Mouse (Mus musculus) MEL (cell line): ENCODE results near the gene Atpaf2. TPM values are rescaled to one million over a fixed set of nuclear protein-coding genes. Genes with fewer than 3 reads are reported as not detected.

Source experiments
- DNase-seq: peaks from one replicate; pipeline ENCODE4 v3.0.0; 2011; ENCODE audit warnings: low read depth, low spot score
- H3K27ac ChIP-seq: 2 replicates; pipeline ENCODE4 v1.5.1; 2012; ENCODE audit warnings: low read depth, mild to moderate bottlenecking, control low read depth, low read length, moderate library complexity; ENCODE audit not compliant: control insufficient read depth
- H3K27me3 ChIP-seq, 2 experiments: fragments of 150-350 bp in 1 of 2; sonication (generic) in 1 of 2; 2 replicates each; pipeline ENCODE4 v1.6.1; 2012; ENCODE audit warnings: low read length in 2 of 2, mild to moderate bottlenecking in 2 of 2, improper control_type of control experiment in 1 of 2, moderate library complexity in 1 of 2; ENCODE audit not compliant: insufficient read depth in 2 of 2, control insufficient read depth in 1 of 2
- H3K36me3 ChIP-seq, 2 experiments: 2 replicates each; pipeline ENCODE4 v1.6.1; 2012 to 2014; ENCODE audit warnings: low read length in 2 of 2, improper control_type of control experiment in 1 of 2, inconsistent platforms in 1 of 2, mild to moderate bottlenecking in 1 of 2; ENCODE audit not compliant: insufficient read depth in 2 of 2, control insufficient read depth in 1 of 2
- H3K4me1 ChIP-seq, 2 experiments: fragments of 150-350 bp in 1 of 2; sonication (generic) in 1 of 2; 2 replicates each; pipeline ENCODE4 v1.6.1; 2012; ENCODE audit warnings: low read length in 2 of 2, improper control_type of control experiment in 1 of 2, mild to moderate bottlenecking in 1 of 2; ENCODE audit not compliant: insufficient read depth in 2 of 2, control insufficient read depth in 1 of 2
- H3K4me3 ChIP-seq, 2 experiments: fragments of 150-350 bp in 1 of 2; sonication (generic) in 1 of 2; 2 replicates each; pipeline ENCODE4 v1.5.1; 2012; ENCODE audit warnings: low read depth in 2 of 2, low read length in 2 of 2, mild to moderate bottlenecking in 2 of 2, moderate library complexity in 2 of 2, control low read depth in 1 of 2, improper control_type of control experiment in 1 of 2; ENCODE audit not compliant: control insufficient read depth in 1 of 2, insufficient read depth in 1 of 2
- H3K79me2 ChIP-seq: 2 replicates; pipeline ENCODE4 v1.6.1; 2012; ENCODE audit warnings: mild to moderate bottlenecking, low read length, moderate library complexity; ENCODE audit not compliant: control insufficient read depth, poor library complexity, insufficient read depth
- H3K9ac ChIP-seq: 2 replicates; pipeline ENCODE4 v1.6.1; 2012; ENCODE audit warnings: low read depth, mild to moderate bottlenecking, control low read depth, low read length, moderate library complexity; ENCODE audit not compliant: control insufficient read depth, poor library complexity, severe bottlenecking
- H3K9me3 ChIP-seq: fragments of 150-350 bp; sonication (generic); replicated peaks from 2 replicates; pipeline ENCODE4 v1.6.1; 2012; ENCODE audit warnings: mild to moderate bottlenecking, low read length, improper control_type of control experiment, moderate library complexity; ENCODE audit not compliant: insufficient read depth
- CHD1 ChIP-seq: IDR thresholded peaks from 2 replicates; pipeline ENCODE4 v1.6.1; 2012; ENCODE audit warnings: low read depth, mild to moderate bottlenecking, inconsistent platforms, low read length, improper control_type of control experiment
- CHD2 ChIP-seq: IDR thresholded peaks from 2 replicates; pipeline ENCODE4 v1.6.1; 2011; ENCODE audit warnings: low read length, improper control_type of control experiment
- E2F4 ChIP-seq: IDR thresholded peaks from 2 replicates; pipeline ENCODE4 v1.6.1; 2011; ENCODE audit warnings: low read depth, low read length, improper control_type of control experiment, borderline replicate concordance
- ELF1 ChIP-seq: IDR thresholded peaks from 2 replicates; pipeline ENCODE4 v1.6.1; 2014; ENCODE audit warnings: low read depth, mild to moderate bottlenecking, inconsistent platforms, low read length, improper control_type of control experiment, moderate library complexity
- EP300 ChIP-seq, 2 experiments: IDR thresholded peaks; 2 replicates each; pipeline ENCODE4 v1.6.1; 2011; ENCODE audit warnings: improper control_type of control experiment in 2 of 2, low read length in 2 of 2, low read depth in 1 of 2, mild to moderate bottlenecking in 1 of 2
- ETS1 ChIP-seq: IDR thresholded peaks from 2 replicates; pipeline ENCODE4 v1.6.1; 2012; ENCODE audit warnings: low read depth, mild to moderate bottlenecking, inconsistent platforms, low read length, improper control_type of control experiment, moderate library complexity
- GABPA ChIP-seq: IDR thresholded peaks from 2 replicates; pipeline ENCODE4 v1.6.1; 2012; ENCODE audit warnings: low read depth, mild to moderate bottlenecking, inconsistent platforms, low read length, improper control_type of control experiment, moderate library complexity
- HCFC1 ChIP-seq: IDR thresholded peaks from 2 replicates; pipeline ENCODE4 v1.6.1; 2012; ENCODE audit warnings: low read depth, mild to moderate bottlenecking, inconsistent platforms, low read length, improper control_type of control experiment, moderate library complexity
- KAT2A ChIP-seq: conservative IDR thresholded peaks from 2 replicates; pipeline ENCODE4 v1.6.1; 2012; ENCODE audit warnings: low read depth, low read length, improper control_type of control experiment, inconsistent platforms
- MAX ChIP-seq: IDR thresholded peaks from 2 replicates; pipeline ENCODE4 v1.6.1; 2011; ENCODE audit warnings: low read length, improper control_type of control experiment
- MAZ ChIP-seq: IDR thresholded peaks from 2 replicates; pipeline ENCODE4 v1.6.1; 2012; ENCODE audit warnings: low read depth, mild to moderate bottlenecking, inconsistent platforms, low read length, improper control_type of control experiment
- MXI1 ChIP-seq: IDR thresholded peaks from 2 replicates; pipeline ENCODE4 v1.6.1; 2011; ENCODE audit warnings: mild to moderate bottlenecking, low read depth, low read length, improper control_type of control experiment
- MYB ChIP-seq: IDR thresholded peaks from 2 replicates; pipeline ENCODE4 v1.6.1; 2011; ENCODE audit warnings: mild to moderate bottlenecking, low read depth, low read length, improper control_type of control experiment
- MYC ChIP-seq: IDR thresholded peaks from 2 replicates; pipeline ENCODE4 v1.6.1; 2011; ENCODE audit warnings: low read depth, mild to moderate bottlenecking, low read length, improper control_type of control experiment, moderate library complexity
- NRF1 ChIP-seq: IDR thresholded peaks from 2 replicates; pipeline ENCODE4 v1.6.1; 2014; ENCODE audit warnings: low read depth, mild to moderate bottlenecking, inconsistent platforms, low read length, improper control_type of control experiment, moderate library complexity; ENCODE audit not compliant: poor library complexity, insufficient read depth, severe bottlenecking
- POLR2A ChIP-seq, 2 experiments: IDR thresholded peaks; 2 replicates each; pipeline ENCODE4 v1.6.1; 2011 to 2012; ENCODE audit warnings: low read length in 2 of 2, mild to moderate bottlenecking in 2 of 2, control low read depth in 1 of 2, improper control_type of control experiment in 1 of 2, low read depth in 1 of 2, moderate library complexity in 1 of 2; ENCODE audit not compliant: control insufficient read depth in 1 of 2, insufficient read depth in 1 of 2, poor library complexity in 1 of 2
- POLR2AphosphoS5 ChIP-seq: IDR thresholded peaks from 2 replicates; pipeline ENCODE4 v1.6.1; 2012; ENCODE audit warnings: low read depth, borderline replicate concordance, mild to moderate bottlenecking, inconsistent platforms, low read length, moderate library complexity, mixed read lengths
- SIN3A ChIP-seq: IDR thresholded peaks from 2 replicates; pipeline ENCODE4 v1.6.1; 2012; ENCODE audit warnings: low read length, improper control_type of control experiment, inconsistent platforms
- SMC3 ChIP-seq: IDR thresholded peaks from 2 replicates; pipeline ENCODE4 v1.6.1; 2011; ENCODE audit warnings: low read depth, low read length, improper control_type of control experiment
- TAL1 ChIP-seq: IDR thresholded peaks from 2 replicates; pipeline ENCODE4 v1.6.1; 2012; ENCODE audit warnings: mild to moderate bottlenecking, inconsistent platforms, low read length, moderate library complexity, mixed read lengths
- TBP ChIP-seq: IDR thresholded peaks from 2 replicates; pipeline ENCODE4 v1.8.0; 2011; ENCODE audit warnings: low read depth, low read length, improper control_type of control experiment
- UBTF ChIP-seq: IDR thresholded peaks from 2 replicates; pipeline ENCODE4 v1.6.1; 2012; ENCODE audit warnings: low read depth, mild to moderate bottlenecking, inconsistent platforms, low read length, improper control_type of control experiment, moderate library complexity, borderline replicate concordance; ENCODE audit not compliant: insufficient read depth
- USF2 ChIP-seq, 2 experiments: IDR thresholded peaks; 2 replicates each; pipeline ENCODE4 v1.6.1; 2011 to 2012; ENCODE audit warnings: improper control_type of control experiment in 2 of 2, low read length in 2 of 2, borderline replicate concordance in 1 of 2, inconsistent platforms in 1 of 2, low read depth in 1 of 2, mild to moderate bottlenecking in 1 of 2; ENCODE audit not compliant: insufficient read depth in 1 of 2
- ZMIZ1 ChIP-seq: IDR thresholded peaks from 2 replicates; pipeline ENCODE4 v1.6.1; 2012; ENCODE audit warnings: low read depth, mild to moderate bottlenecking, inconsistent platforms, low read length, improper control_type of control experiment, moderate library complexity
- ZNF384 ChIP-seq: IDR thresholded peaks from 2 replicates; pipeline ENCODE4 v1.6.1; 2012; ENCODE audit warnings: low read depth, mild to moderate bottlenecking, inconsistent platforms, low read length, improper control_type of control experiment
- polyA plus RNA-seq, 2 experiments: library from polyadenylated mRNA; stranded (reverse) in 1 of 2; unstranded in 1 of 2; fragments of >175 nt in 1 of 2; fragments of >200 nt in 1 of 2; gene quantifications; 2 replicates each; pipeline versions ENCODE4 v1.2.1 to v1.2.4; 2012; ENCODE audit warnings: low replicate concordance in 2 of 2, low read depth in 1 of 2; ENCODE audit not compliant: insufficient read length in 2 of 2, insufficient read depth in 1 of 2, missing spikeins in 1 of 2
- total RNA-seq: library from RNA; depleted of rRNA; stranded (reverse); fragments of 300-350 nt; gene quantifications from 2 replicates; pipeline ENCODE4 v1.2.3, GENCODE M21; 2012

Atpaf2 gene
- total and polyA plus RNA-seq, 3 experiments: 82.6 to 102 TPM; not detected in 1

DNA sequence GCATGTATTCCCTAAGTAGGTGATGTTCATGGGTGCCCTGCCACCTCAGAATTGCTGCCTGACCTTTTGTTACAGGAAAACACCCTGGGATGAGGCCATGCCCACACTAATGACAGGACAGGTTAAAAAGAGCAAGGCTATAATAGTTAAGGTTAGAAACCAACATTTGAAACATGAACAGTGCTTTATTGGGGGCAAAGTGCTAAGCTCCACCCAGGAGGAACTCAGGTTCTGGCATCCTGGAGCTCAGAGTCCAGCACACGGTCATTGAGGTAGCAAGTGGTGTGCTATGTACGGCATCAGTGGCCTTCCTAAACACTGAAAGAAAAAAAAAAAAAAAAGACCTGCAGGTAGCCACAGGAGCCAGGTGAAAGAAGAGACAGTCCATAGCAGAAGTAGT, 30.3 kb downstream of the Atpaf2 start:
- no peaks in the 10 kb centered on the region for H3K4me1 ChIP-seq
- H3K9ac ChIP-seq: no peak overlapping the region
- H3K4me3 ChIP-seq: no peak overlapping the region
- H3K9me3 ChIP-seq: no peaks in the 10 kb centered on the region
- no peaks in the 10 kb centered on the region; a peak in 1 of 4 replicates for H3K27me3 ChIP-seq
- H3K79me2 ChIP-seq: no peaks in the 10 kb centered on the region
- no peak overlapping the region for H3K27ac ChIP-seq
- no peak for DNase-seq
- H3K36me3 ChIP-seq: no peaks in the 10 kb centered on the region
- no peak for TF ChIP-seq GABPA
- TF ChIP-seq EP300 (IDR thresholded peaks at IDR 0.05; ENCODE audit: low read depth in 1 of 2, low read length in 2 of 2): no peak
- TF ChIP-seq KAT2A: no peak
- TF ChIP-seq SMC3: no peak
- no peak for TF ChIP-seq TAL1
- TF ChIP-seq SIN3A: no peak
- TF ChIP-seq UBTF: no peak
- no peak for TF ChIP-seq MYB
- no peak for TF ChIP-seq TBP
- no peak for TF ChIP-seq CHD2
- no peak for TF ChIP-seq ZMIZ1
- TF ChIP-seq POLR2AphosphoS5: no peak
- TF ChIP-seq MAX: no peak
- TF ChIP-seq E2F4: no peak
- TF ChIP-seq HCFC1: no peak
- no peak for TF ChIP-seq POLR2A (IDR thresholded peaks at IDR 0.05; ENCODE audit: control insufficient read depth in 1 of 2, insufficient read depth in 1 of 2, low read depth in 1 of 2, low read length in 2 of 2, poor library complexity in 1 of 2)
- TF ChIP-seq MAZ: no peak
- TF ChIP-seq CHD1: no peak
- TF ChIP-seq NRF1: no peak
- TF ChIP-seq MYC: no peak
- TF ChIP-seq, all 39 proteins: peak for 0

DNA sequence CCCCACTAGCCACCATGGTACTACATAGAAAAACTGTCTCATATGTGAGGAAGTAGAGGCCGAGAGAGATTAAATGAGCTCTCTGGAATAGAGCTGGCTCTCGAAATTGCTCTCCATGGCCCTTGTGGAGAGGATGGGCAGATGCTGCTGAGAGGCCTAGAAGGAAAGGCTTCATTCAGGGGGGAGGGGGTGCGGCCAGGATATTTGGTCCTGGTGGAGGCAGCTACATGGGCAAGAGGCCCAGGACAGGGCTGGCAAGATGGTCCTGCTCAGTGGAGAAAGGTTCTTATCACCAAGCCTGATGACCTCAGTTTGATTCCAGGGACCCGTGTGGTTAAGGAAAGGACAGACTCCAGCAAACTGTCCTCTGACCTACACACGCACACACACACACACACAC, 32.3 kb downstream of the Atpaf2 start:
- Histone ChIP-seq H3K79me2 (no peaks in the 10 kb centered on the region), H3K36me3 (no peaks in the 10 kb centered on the region), H3K4me1 (no peaks in the 10 kb centered on the region), H3K9me3 (no peaks in the 10 kb centered on the region), H3K4me3 (no peak overlapping the region), H3K27ac (no peak overlapping the region), H3K27me3 (no peaks in the 10 kb centered on the region; a peak in 1 of 4 replicates), H3K9ac (no peak overlapping the region)
- no peak for DNase-seq
- TF ChIP-seq MYC (no peak), USF2 (IDR thresholded peaks at IDR 0.05; ENCODE audit: borderline replicate concordance in 1 of 2, insufficient read depth in 1 of 2, low read depth in 1 of 2, low read length in 2 of 2) (no peak), ETS1 (no peak), E2F4 (no peak), KAT2A (no peak), ZNF384 (no peak), MXI1 (no peak), CHD1 (no peak), ELF1 (no peak)
